Mouse (Mus musculus) myocyte (in vitro differentiated cells): ENCODE data around the gene Slc25a45.

Experiments used
- CEBPB ChIP-seq: IDR thresholded peaks from 2 replicates; pipeline ENCODE4 v1.6.1; 2011; ENCODE audit warnings: mild to moderate bottlenecking, moderate library complexity; ENCODE audit not compliant: poor library complexity, insufficient read depth, severe bottlenecking
- E2F4 ChIP-seq: IDR thresholded peaks from one replicate; pipeline ENCODE4 v1.6.1; 2011; ENCODE audit warnings: mild to moderate bottlenecking, control low read depth, moderate library complexity; ENCODE audit not compliant: insufficient read depth
- MAX ChIP-seq: IDR thresholded peaks from one replicate; pipeline ENCODE4 v1.6.1; 2011; ENCODE audit warnings: low read depth, mild to moderate bottlenecking, control low read depth
- MYOG ChIP-seq, 3 experiments: IDR thresholded peaks; one replicate each; pipeline ENCODE4 v1.6.1; 2011; ENCODE audit warnings: control low read depth in 2 of 3, low read depth in 2 of 3, mild to moderate bottlenecking in 2 of 3; ENCODE audit not compliant: insufficient read length in 2 of 3, control insufficient read depth in 1 of 3, insufficient read depth in 1 of 3
- POLR2A ChIP-seq: IDR thresholded peaks from one replicate; pipeline ENCODE4 v1.6.1; 2011; ENCODE audit warnings: low read depth, mild to moderate bottlenecking, control low read depth, moderate library complexity; ENCODE audit not compliant: insufficient read length
- POLR2AphosphoS2 ChIP-seq: IDR thresholded peaks from one replicate; pipeline ENCODE4 v1.6.1; 2011; ENCODE audit warnings: low read depth, control low read depth; ENCODE audit not compliant: insufficient read length
- SRF ChIP-seq: IDR thresholded peaks from one replicate; pipeline ENCODE4 v1.6.1; 2011; ENCODE audit warnings: low read depth; ENCODE audit not compliant: control insufficient read depth, insufficient read length
- TCF12 ChIP-seq: IDR thresholded peaks from one replicate; pipeline ENCODE4 v1.6.1; 2011; ENCODE audit warnings: mild to moderate bottlenecking, control low read depth; ENCODE audit not compliant: poor library complexity, insufficient read depth, severe bottlenecking
- TCF3 ChIP-seq: IDR thresholded peaks from one replicate; pipeline ENCODE4 v1.6.1; 2011; ENCODE audit warnings: low read depth, control low read depth; ENCODE audit not compliant: insufficient read length
- USF1 ChIP-seq: IDR thresholded peaks from one replicate; pipeline ENCODE4 v1.6.1; 2011; ENCODE audit warnings: low read depth, mild to moderate bottlenecking, control low read depth, moderate library complexity

GRCm38 (mm10) chr19:5833287-5834100, 44.1 kb upstream of the Slc25a45 start:
- TF ChIP-seq POLR2A (peak; percentile 49), USF1 (no peak), SRF (no peak), MAX (no peak), MYOG (IDR thresholded peaks at IDR 0.05; ENCODE audit: control insufficient read depth in 1 of 3, insufficient read depth in 1 of 3, insufficient read length in 2 of 3, low read depth in 2 of 3) (no peak), TCF3 (no peak), CEBPB (no peak), TCF12 (no peak), E2F4 (no peak), POLR2AphosphoS2 (peak; percentile 88)
